Mouse (Mus musculus) megakaryocyte, embryonic 14.5 days (primary cell): ENCODE measurements around the gene Tnfsfm13. TPM values are rescaled to one million over a fixed set of nuclear protein-coding genes. Genes with fewer than 3 reads are reported as not detected.

Source experiments
- H3K27me3 ChIP-seq: replicated peaks from 2 replicates; pipeline ENCODE3; 2012; ENCODE audit warnings: inconsistent platforms
- H3K36me3 ChIP-seq: replicated peaks from 2 replicates; pipeline ENCODE3; 2012; ENCODE audit warnings: low read length, inconsistent platforms, mixed read lengths
- H3K4me1 ChIP-seq: 2 replicates; pipeline ENCODE4 v1.6.1; 2012; ENCODE audit warnings: inconsistent platforms
- H3K4me3 ChIP-seq: replicated peaks from 2 replicates; pipeline ENCODE3; 2012; ENCODE audit warnings: moderate library complexity, mild to moderate bottlenecking, inconsistent platforms
- H3K9me3 ChIP-seq: 2 replicates; pipeline ENCODE4 v1.6.1; 2012; ENCODE audit warnings: inconsistent platforms
- FLI1 ChIP-seq: IDR thresholded peaks from 2 replicates; pipeline ENCODE4 v1.6.1; 2012; ENCODE audit warnings: low read length, inconsistent platforms, mixed read lengths
- GATA1 ChIP-seq: IDR thresholded peaks from 3 replicates; pipeline ENCODE4 v1.6.1; 2012; ENCODE audit warnings: mixed read lengths, low read length, inconsistent platforms, borderline replicate concordance
- polyA plus RNA-seq: library from polyadenylated mRNA; stranded (reverse); fragments of >175 nt; gene quantifications from 2 replicates; pipeline ENCODE4 v1.2.3, GENCODE M21; 2012; ENCODE audit warnings: low replicate concordance; ENCODE audit not compliant: insufficient read depth

The Tnfsfm13 gene
- polyA plus RNA-seq, 1 experiment = 2.5 TPM

GRCm38 (mm10) chr11:69715482-69715881 lies 19.6 kb upstream of the Tnfsfm13 start:
- Histone ChIP-seq H3K4me1 (peaks cover 25% of the 10 kb centered on the region), H3K4me3 (no peak overlapping the region)

GRCm38 (mm10) chr11:69714636-69715329 lies 18.9 kb upstream of the Tnfsfm13 start:
- Histone ChIP-seq H3K27me3 (peaks cover 5% of the 10 kb centered on the region), H3K4me1 (peaks cover 32% of the 10 kb centered on the region), H3K9me3 (peaks cover 4% of the 10 kb centered on the region; the same call in 1 of the 2 replicates), H3K36me3 (no peaks in the 10 kb centered on the region), H3K4me3 (no peak overlapping the region)
- TF ChIP-seq FLI1 (no peak), GATA1 (no peak)

More at GRCm38 (mm10) chr11:69715482-69715881, 19.6 kb upstream of the Tnfsfm13 start:
- TF ChIP-seq GATA1 (no peak), FLI1 (no peak)
- H3K9me3 ChIP-seq = peaks cover 4% of the 10 kb centered on the region; the same call in 1 of the 2 replicates
- H3K27me3 ChIP-seq = peaks cover 5% of the 10 kb centered on the region
- no peaks in the 10 kb centered on the region for H3K36me3 ChIP-seq

GRCm38 (mm10) chr11:69712954-69713672 lies 17.2 kb upstream of the Tnfsfm13 start:
- no peak overlapping the region for H3K4me3 ChIP-seq
- no peak for TF ChIP-seq GATA1
- no peak for TF ChIP-seq FLI1
- no peaks in the 10 kb centered on the region for H3K36me3 ChIP-seq
- H3K27me3 ChIP-seq = peaks cover 3% of the 10 kb centered on the region
- peaks cover 44% of the 10 kb centered on the region for H3K4me1 ChIP-seq
- peaks cover 4% of the 10 kb centered on the region; the same call in 1 of the 2 replicates for H3K9me3 ChIP-seq

GRCm38 (mm10) chr11:69711082-69711481 lies 15.2 kb upstream of the Tnfsfm13 start:
- H3K36me3 ChIP-seq = no peaks in the 10 kb centered on the region
- no peak for TF ChIP-seq FLI1
- TF ChIP-seq GATA1 = no peak
- peaks cover 4% of the 10 kb centered on the region; the same call in 1 of the 2 replicates for H3K9me3 ChIP-seq
- peaks cover 46% of the 10 kb centered on the region for H3K4me1 ChIP-seq
- peaks cover 4% of the 10 kb centered on the region for H3K27me3 ChIP-seq
- H3K4me3 ChIP-seq = no peak overlapping the region

- Histone ChIP-seq H3K36me3 (no peaks in the 10 kb centered on the region), H3K4me3 (no peak overlapping the region), H3K9me3 (peaks cover 3% of the 10 kb centered on the region; the same call in 1 of the 2 replicates), H3K4me1 (peaks cover 39% of the 10 kb centered on the region), H3K27me3 (peaks cover 4% of the 10 kb centered on the region)
- TF ChIP-seq FLI1 (no peak), GATA1 (no peak)
These were observed 14.6 kb upstream of the Tnfsfm13 start for GRCm38 (mm10) chr11:69710470-69710869.

- Histone ChIP-seq H3K36me3 (no peaks in the 10 kb centered on the region), H3K9me3 (no peaks in the 10 kb centered on the region), H3K27me3 (peaks cover 4% of the 10 kb centered on the region), H3K4me1 (peaks cover 43% of the 10 kb centered on the region), H3K4me3 (no peak overlapping the region)
- TF ChIP-seq FLI1 = no peak
These were observed 13.9 kb upstream of the Tnfsfm13 start for GRCm38 (mm10) chr11:69709554-69710446.

GRCm38 (mm10) chr11:69708614-69709265 lies 12.8 kb upstream of the Tnfsfm13 start:
- H3K27me3 ChIP-seq = peaks cover 4% of the 10 kb centered on the region
- TF ChIP-seq FLI1 (no peak), GATA1 (no peak)

GRCm38 (mm10) chr11:69707873-69708381 lies 12.0 kb upstream of the Tnfsfm13 start:
- Histone ChIP-seq H3K4me1 (peaks cover 54% of the 10 kb centered on the region), H3K27me3 (peaks cover 4% of the 10 kb centered on the region), H3K9me3 (no peaks in the 10 kb centered on the region), H3K36me3 (no peaks in the 10 kb centered on the region), H3K4me3 (no peak overlapping the region)
- TF ChIP-seq GATA1 (no peak), FLI1 (no peak)

More at GRCm38 (mm10) chr11:69708614-69709265, 12.8 kb upstream of the Tnfsfm13 start:
- Histone ChIP-seq H3K9me3 (no peaks in the 10 kb centered on the region), H3K36me3 (no peaks in the 10 kb centered on the region), H3K4me1 (peaks cover 53% of the 10 kb centered on the region), H3K4me3 (no peak overlapping the region)

- TF ChIP-seq GATA1 = no peak
- TF ChIP-seq FLI1 = no peak
- Histone ChIP-seq H3K9me3 (no peaks in the 10 kb centered on the region), H3K4me3 (no peak overlapping the region), H3K27me3 (peaks cover 4% of the 10 kb centered on the region), H3K36me3 (no peaks in the 10 kb centered on the region), H3K4me1 (peaks cover 54% of the 10 kb centered on the region)
These were observed 11.6 kb upstream of the Tnfsfm13 start for GRCm38 (mm10) chr11:69707480-69707847.
